Mouse (Mus musculus) frontal cortex, adult 2 months (tissue): ENCODE results near the gene Tfrc. TPM values are rescaled to one million over a fixed set of nuclear protein-coding genes. Genes with fewer than 3 reads are reported as not detected.

ENCODE experiments used
- DNase-seq, 2 experiments: peaks; one replicate each; pipeline ENCODE4 v3.0.0; 2022; ENCODE audit warnings: low spot score in 1 of 2; ENCODE audit errors: extremely low spot score in 1 of 2
- polyA plus RNA-seq: library from polyadenylated mRNA; depleted of rRNA; stranded (reverse); fragments of >200 nt; gene quantifications from 2 replicates; pipeline ENCODE4 v1.2.3, GENCODE M21; 2012; rRNA removed

Gene Tfrc
- 86.9 and 96.3 TPM in 2 replicates for polyA plus RNA-seq

- DNase-seq = peak; percentile 94 to 97
Measured at GRCm38 (mm10) chr16:32608712-32609400, at the start of gene Tfrc. Gene Tfrc, plus strand, starts transcription at chr16:32608920.

- no peak for DNase-seq
Measured at GRCm38 (mm10) chr16:32559493-32559892, 49.2 kb upstream of the Tfrc start.

DNA sequence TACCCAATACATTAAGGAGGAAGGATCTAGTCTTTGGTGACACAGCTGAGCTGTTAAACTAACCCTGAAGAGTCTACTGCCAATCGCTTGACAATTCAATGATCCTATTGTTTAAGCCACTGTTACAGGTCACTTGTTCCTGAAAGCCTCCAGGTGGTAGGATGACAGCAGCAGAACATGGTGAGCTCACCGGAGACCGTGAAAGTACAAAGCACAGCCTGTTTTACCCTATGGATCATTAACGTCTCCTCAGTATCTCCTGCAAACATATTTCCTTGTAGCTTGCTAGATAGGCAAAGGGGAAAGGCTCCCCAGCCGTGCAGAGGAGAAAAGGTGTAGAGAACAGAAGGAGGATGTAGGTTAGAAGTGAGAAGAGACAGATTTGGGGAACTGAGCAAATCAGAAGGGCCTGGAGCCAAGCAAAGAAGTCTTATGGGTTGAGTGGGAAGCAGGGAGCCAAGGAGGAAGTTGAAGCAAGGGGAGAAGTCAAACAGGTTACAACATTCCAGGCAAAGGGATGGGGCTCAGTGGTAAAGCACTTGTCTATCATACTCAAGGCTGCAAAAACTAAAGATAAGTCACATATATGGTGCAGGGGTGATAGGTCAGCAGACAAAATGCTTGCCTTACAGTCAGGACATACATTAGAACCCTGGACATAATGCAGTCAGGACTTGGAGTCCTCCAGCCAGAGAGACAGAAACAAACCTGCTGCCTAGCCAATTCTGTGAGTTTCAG, 45.5 kb upstream of the Tfrc start:
- no peak for DNase-seq

DNA sequence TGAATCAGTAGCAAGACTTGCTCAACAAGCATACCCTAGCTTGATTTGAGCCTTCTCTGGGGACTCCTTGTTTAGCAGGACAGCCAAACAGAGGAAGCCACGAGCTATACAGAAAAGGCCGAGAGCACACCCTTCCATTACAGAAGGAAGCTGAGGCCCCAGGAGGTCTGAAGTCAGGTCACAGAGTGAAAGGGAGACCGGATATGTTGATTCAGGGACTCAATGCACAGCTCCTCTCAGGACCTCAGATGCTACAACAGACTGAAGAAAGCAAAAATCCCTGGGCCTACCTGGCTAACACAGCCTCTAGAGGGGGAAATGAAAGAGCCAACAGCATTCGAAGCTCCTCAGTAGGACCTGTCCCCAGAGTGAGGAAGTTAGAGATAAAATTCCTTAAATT, 41.4 kb upstream of the Tfrc start:
- DNase-seq = no peak

DNA sequence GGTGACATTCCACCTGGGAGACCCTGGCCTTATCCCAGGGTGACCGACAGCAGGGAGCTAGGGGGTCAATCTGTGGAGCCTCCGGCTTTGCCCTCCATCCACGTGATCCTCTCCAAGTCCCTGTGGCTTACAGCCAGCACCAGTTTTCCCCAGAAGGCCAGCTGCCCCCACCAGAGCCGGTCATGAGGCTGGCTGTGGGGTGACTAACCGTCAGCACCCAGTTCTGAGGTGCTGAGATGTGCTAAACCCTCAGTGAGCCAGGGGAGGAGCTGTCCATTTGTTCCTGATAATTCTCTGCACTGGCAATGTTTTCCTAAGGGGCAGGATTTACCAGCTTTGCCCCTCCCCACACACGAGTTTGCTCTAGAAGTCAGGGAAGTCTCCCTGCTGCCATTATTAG, 40.3 kb upstream of the Tfrc start:
- DNase-seq = no peak

DNA sequence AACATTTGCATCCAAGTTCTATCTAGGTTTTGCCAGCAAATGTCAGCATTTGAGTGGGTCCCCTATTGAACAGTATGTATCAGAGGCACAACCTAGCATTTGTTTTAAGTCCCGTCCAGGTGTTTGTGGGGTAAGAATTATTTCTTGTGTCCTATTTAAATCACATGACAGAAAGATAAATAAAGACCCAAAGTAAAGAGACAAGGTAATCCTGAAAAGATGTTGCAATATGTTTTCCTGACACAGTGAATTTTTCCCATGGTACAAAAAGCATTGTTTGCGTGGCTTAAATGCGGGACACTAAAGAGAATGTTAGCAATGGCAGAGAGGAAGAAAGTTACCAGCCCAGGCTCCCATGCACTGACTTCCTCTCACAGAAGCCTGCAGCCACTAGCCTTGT, 38.7 kb upstream of the Tfrc start:
- no peak for DNase-seq

GRCm38 (mm10) chr16:32572528-32572927, 36.2 kb upstream of the Tfrc start:
- no peak for DNase-seq

DNA sequence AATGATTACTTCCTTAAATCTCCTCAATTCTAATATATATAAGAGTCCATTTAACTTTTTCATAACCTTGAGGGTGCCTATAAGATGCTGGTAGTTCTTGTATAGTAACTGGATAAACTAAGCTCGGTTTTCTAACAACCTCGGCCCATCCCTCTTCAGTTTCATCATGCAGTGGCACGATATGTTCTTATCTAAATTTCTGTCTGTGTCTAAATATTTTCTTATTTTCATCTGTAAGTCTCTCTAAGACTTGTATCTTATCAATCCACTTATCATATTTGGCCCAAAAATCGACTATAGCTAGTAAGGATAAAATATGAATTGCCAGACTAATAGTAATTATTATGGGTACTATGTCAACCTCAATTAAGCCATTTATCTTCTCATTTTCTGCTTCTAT, 22.2 kb upstream of the Tfrc start:
- DNase-seq = no peak

GRCm38 (mm10) chr16:32588568-32588967, 20.2 kb upstream of the Tfrc start:
- DNase-seq = no peak

DNA sequence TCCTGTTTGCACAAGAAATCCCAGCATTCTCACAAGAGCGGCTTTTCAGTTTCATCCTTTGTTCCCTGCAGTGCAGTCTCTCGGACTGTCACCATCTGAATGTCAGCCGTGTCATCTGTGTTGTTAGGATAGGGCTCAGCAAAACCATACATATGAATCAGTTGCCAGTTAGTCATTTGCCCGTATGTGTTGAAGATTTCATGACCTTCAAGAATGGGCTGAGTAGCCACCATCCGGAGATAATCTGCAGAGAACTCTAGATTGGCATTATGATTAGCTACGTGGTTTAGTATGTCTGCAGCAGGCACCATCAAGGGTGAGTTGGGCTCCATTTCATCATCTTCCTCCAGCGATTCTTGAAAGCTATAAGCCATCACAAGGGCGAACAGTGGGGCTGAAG, 17.2 kb upstream of the Tfrc start:
- DNase-seq = no peak

DNA sequence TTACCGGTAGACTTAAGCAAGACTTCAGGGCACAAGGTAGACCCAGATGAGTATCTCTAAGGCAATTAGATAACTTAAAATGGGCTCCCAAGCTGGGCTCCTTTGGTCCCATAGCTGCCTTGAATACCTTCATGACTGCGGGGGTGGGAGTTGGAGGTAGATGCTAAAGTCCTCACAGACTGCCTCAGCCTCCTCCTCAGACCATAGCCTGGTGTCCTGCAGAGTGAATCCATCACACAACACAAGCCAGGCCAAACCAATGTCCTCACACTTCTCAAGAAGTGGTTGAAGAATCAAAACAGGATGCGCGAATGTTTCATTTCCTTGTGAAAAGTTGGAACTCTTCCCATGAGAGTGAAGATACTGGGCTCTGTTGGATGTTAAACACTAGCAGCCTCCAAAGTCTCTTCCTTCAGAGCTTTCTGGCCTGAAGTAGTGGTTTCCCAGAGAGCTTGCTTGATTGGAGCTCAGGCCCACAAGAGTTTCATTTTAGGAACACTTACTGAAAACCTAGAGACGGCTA, 15.4 kb upstream of the Tfrc start:
- no peak for DNase-seq

- DNase-seq = no peak
Measured at GRCm38 (mm10) chr16:32593916-32594315, 14.8 kb upstream of the Tfrc start.

GRCm38 (mm10) chr16:32594701-32595100, 14.0 kb upstream of the Tfrc start:
- DNase-seq = no peak

- DNase-seq = no peak
Measured at GRCm38 (mm10) chr16:32595142-32595855, 13.4 kb upstream of the Tfrc start.

DNA sequence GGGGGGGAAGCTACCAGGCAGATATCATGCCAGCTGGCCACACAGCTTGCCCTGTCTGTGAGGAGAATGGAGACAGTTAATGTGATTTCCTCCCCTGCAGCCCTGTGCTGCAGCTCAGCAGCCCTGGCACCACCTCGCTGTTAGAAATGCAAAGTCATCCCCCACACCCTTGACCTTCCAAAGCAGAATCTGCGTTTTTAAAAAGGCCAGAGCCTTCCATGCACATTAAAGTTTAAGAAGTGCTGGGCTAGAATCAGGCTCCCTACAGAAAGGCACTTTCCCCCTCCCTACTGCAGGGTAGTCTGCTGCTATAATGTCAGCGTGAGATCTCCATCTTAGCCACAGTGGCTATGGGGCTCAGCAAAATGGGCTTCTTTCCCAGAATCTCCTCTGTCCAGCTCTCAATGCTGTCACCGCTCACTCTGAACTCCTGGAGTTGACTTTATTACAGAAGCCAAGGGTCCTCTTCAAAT, 10.8 kb upstream of the Tfrc start:
- DNase-seq = no peak

DNA sequence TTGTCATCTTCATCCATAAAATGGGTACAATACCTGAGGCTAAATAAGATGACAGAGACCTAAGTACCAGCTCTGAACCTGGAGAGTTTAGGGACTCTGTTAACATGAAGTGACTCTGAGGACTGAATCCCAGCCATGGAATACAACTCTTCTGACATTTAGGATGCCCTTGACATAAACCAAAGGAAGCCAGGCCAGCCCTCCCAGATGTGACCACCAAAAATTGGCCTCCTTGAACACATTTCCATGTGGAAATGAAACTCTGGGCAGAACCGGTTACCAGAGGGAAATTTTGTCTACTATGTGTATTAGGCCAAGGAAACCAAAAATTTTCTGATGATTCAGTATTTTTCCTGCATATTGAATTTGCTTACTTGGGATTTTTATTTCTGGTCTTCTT, 9.6 kb upstream of the Tfrc start:
- DNase-seq = no peak

DNA sequence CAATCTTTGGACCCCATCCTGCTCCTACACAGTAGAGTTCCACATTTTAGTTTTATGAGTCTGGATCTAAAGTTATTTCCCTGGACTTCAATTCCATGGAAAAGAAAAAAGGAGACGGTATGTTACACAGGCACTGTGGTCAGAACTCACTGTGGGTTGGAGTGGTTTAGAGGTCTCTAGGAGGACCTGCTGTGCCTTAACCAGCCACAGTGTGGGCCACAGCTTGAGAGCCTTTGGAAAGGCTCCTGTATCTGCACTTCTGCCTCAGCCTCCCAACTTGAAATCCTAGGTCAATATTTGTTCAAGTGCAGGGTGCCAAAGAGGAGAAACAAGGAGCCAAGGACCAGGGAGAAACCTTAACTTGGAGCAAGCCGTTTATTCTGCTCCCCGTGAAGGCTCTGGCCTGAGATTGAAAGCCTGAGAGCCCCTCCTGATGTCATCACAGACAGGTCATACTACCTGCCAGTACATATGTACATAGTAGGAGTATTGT, 6.5 kb upstream of the Tfrc start:
- no peak for DNase-seq

DNA sequence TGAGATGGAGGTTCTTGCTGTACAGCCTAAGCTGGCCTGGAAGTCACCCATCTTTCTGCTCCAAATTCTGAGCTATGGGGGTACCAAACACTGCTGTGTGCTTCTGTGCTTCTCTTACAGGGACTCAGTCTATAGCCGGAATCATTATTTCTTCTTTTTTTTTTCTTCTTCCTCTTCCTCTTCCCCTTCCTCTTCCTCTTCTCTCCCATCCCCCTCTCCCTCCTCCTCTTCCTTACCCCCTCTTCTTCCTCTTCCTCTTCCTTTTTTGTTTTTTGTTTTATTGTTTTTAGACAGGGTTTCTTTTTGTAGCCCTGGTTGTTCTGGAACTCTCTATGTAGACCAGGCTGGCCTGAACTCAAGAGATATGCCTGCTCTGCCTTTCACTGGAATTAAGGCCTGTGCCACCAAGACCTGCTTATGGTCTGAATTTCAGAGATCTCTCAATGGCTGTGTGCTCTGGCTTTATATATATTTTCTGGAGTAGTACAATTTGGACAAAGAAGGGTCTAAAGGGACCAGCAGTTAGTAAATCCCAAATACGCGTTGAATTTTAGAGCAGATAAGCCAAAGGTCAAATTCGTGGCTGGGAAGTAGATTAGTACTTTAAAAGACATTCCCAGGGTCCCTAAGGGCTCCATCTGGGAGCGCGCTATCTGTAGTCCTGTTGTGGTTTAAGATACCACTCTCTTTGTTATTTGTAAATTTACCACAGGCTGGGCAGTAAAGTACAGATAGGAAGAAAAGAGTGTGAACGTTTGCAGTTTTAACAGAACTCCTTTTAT, 967 bp upstream of the Tfrc start:
- no peak for DNase-seq

GRCm38 (mm10) chr16:32608344-32608711, 392 bp upstream of the Tfrc start:
- no peak for DNase-seq

- no peak for DNase-seq
Measured at GRCm38 (mm10) chr16:32609401-32609779, 670 bp downstream of the Tfrc start.
